Mouse (Mus musculus) frontal cortex, adult (tissue): ENCODE data around the gene Cbl.
"Not testable (repeated sequence)": the region's sequence is repeated elsewhere in the genome, so short reads cannot be mapped to it uniquely, and the experiment has no call there.

ENCODE experiments used
- ATAC-seq: cut with Nextera tagmentation; 2 replicates; pipeline ENCODE4 v1.9.2; 2017; ENCODE audit warnings: mild to moderate bottlenecking, moderate library complexity, mixed read lengths; ENCODE audit not compliant: low TSS enrichment

Cbl gene

DNA sequence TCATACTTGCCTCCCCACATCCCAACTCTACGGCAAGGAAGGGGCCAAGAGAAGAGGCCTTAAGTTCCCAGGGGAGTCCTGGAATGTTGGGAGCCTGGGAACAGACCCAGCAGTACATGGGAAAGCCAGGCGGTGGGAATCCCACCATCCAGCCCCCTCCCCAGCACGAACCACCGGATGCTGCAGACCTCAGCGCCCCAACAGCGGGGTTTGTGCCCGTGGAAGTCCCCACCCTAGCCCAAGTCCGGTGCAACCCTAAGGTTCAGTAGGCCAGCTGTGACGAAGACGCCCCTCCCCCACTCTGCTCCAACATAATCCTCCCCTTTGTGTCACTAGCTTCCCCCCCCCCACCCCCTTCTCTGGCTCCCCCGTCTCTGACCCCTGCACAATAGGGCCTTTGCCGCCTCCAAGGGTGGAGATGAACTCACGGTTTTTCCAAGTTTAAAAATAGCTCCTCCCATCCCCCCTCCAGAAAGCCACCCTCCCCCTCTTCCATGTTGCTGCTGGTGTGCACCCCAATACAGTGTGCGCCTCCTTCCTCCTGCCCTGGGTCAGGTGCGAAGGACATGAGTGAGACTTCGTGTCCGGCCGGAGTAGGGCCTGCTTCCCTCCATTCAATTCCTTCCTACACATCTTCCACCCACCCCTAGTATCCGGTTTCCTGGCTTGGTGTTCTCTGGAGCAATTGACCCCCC is 103.1 kb downstream of the Cbl start:
- no peak for ATAC-seq

DNA sequence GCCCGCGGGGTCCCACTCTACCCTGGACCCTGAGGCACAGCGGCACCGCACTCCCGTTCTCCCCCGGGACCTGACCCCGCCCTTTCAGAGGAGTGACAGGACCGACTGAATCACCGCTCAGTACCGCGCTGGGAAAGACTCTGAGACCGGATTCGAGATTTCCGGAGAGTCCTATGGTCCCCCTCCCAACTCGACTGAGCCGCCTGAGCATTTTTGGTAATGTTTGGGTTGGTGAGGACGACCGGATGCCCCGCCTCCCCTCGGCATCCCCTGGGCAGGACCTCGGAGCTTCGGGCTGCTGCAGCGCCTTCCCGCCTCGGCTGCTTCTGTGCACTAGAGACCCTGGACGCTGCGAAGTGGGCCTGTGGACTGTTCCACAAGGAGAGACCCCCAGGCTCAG is 103.8 kb downstream of the Cbl start:
- ATAC-seq, result 0 out of 2 replicates have a peak, but pooled peaks have one; percentile 8

DNA sequence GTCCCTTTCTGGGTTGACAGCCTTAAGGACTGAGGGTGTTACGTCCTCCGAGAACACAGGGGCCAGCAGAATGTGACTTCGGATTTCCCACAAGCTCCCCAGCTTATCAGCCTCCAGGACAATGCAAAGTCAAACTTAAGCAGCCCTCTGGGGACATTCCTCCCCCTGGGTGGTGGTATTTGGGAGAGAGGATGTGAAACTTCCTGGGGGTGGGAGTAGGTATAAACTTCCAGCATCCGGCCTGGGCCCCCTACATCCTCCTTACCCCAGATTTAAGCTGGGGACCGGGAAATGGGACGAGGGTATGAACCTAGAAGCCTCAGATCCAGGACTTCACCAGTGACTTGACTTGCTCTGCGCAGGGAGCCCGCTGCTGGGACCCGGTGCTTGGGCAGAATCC is 104.2 kb downstream of the Cbl start:
- ATAC-seq, result no peak

DNA sequence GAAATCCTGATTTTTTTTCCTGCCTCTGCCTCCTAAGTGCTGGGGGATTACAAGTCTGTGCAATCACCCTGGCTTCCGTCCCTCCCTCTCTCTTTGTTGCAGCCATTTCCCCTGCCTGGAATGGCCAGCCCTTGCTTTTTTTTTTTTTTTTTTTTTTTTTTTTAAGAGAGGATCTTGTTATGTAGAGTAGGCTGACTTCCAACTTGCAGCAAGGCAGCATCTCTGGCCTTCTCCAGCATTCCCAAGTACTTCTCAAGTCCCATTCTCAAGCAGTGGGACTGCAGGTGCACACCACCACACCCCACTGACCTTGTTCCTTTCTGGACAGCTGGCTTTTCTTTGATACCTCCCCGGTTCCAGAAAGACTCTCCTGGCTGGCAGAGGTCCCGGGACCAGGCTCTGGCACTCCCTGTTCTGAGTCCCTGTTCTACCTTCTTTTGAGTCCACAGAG is 106.5 kb downstream of the Cbl start:
- ATAC-seq, result no peak

DNA sequence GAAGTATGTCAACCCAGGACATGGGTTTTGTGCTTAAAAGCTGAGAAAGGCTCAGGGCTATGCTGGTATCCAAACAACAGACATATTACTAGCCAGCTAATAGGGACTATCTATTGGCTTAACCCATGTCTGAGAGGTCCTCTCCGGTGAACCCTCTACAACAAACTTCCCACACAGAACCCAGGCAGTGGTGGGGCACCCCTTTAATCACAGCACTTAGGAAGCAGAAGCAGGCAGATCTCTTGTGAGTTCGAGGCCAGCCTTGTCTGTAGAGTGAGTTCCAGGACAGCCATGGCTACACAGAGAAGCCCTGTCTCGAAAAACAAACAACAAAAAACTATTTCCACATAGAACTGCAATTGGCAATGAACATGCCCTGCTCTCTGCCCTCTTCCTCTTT is 107.1 kb downstream of the Cbl start:
- no peak for ATAC-seq

DNA sequence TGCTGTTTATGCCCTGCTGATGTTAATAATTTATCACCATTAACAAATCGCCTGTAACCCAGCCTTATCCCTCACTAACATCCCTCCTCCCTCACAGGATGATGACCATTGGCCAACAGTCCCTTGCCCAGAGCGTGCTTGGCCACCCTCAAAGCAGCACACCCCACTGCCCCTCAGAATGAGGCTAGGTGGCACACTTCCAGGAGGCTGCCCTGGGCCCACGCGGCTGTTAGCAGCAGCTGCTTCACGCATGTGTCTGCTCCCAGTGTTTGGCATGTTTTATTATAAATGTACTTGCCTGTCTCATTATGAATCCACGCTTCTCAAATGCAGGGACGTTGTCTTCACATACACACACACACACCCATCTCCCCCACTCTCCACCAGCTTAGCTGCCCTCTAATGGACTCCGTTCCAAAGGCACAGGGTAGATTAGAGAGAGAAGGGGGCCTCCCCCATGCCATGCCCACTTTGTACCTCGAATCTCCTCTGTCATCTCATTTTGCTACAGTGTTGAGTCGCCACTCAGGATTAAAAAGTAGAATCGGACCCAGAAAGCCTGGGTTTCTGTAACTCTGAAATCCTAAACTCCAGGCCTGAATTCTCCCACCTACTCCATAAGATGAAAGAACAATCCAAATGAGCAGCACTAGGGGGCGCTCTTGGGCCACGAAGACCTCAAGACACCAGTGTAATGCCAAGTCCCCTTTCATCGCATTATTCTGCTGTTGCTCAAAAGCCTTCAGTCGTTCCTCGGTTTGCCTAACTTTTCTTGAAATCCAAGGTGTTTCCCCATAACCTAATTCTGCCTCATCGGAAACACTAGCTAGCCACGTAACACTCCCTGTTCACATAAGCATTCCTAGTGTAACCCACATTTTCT is 108.1 kb downstream of the Cbl start:
- ATAC-seq, result peak; percentile 80; the same call in 1 of the 2 replicates

DNA sequence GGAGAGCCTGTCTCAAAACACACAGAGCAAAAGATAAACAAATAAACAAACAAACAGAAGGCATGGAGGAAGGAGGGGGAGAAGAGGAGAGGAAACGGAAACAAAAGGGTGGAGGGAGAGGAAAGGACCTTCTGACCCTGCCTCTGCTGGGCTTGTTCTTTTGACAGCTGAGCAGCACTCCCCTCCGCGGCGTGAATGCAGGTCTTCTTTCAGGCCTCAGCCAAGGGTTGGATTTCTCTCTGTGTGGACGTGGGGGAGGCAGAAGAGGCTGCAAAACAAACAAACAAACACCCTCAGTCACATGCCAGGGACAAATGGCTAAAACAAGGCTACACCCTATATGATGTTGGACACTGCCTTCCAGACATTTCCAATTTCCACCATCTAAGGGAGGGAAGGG is 108.8 kb downstream of the Cbl start:
- ATAC-seq, result no peak

DNA sequence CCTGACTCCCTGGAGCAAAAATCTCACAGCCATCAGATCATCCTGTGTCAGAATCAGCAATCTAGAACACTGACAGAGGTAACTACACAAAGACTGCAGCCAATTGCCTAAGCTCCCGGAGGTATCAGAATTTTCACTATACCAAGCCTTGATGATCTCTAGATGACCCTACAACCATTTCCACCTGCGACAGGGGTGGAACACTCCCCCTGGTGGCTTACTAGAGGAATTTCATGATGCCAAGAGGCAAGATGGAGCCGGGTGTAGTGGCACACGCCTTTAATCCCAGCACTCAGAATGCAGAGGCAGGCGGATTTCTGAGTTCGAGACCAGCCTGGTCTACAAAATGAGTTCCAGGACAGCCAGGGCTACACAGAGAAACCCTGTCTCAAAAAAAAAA is 109.5 kb downstream of the Cbl start:
- no peak for ATAC-seq

DNA sequence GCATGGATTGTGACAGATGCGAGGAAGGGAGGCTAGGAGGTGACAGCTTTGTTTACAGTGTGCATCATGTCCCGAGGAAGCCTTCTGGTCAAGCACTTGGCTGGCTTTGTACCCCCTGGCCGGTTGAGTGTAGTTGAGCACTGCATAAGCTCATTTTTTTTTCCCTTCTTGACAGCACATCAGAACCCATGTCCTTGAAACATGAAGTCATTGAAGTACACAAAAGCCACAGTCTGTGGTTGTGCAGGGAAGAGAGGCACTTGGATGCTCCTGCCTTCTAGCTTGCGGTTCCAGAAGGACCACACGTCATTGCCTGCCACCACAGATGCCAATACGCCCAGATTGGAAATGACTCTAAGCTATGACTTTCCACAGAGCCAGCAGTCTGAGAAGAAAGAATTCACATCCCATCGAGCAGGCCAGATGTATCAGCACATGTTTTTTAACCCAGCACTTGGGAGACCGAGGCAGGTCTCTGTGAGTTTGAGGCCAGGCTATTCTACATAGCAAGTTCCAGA is 113.8 kb downstream of the Cbl start:
- ATAC-seq, result peak; percentile 55; the same call in 1 of the 2 replicates

DNA sequence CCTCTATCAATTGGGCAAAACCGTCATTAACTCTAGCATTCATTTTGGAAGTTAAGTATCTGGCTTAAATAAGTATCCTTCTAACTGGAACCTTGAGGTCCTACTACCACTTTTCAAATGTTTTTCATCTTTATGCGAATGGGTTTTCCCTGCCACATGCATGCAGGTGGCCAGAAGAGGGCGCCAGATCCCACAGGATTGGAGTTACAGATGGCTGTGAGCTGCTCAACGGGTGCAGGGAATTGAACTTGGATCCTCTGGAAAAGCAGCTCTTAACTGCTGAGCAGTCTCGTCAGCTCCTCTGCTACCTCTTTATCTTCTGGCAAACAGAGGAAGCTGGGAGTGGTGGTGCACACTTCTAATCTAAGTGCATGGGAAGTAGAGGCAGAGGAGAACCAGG is 114.8 kb downstream of the Cbl start:
- ATAC-seq, result no peak

DNA sequence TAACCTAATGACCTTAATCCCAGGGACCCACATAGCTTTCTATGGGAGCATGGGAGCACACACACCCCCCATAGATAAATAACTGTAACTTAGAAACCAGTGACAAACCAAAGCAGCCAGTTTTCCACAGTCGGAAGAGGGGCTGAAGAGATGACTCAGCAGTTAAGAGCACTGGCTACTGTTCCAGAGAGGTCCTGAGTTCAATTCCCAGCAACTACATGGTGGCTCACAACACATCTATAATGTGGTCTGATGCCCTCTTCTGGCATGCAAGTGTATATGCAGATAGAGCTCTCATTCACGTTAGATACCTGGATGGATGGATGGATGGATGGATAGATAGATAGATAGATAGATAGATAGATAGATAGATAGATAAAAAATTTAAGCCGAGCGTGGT is 117.7 kb downstream of the Cbl start:
- ATAC-seq, result no peak

DNA sequence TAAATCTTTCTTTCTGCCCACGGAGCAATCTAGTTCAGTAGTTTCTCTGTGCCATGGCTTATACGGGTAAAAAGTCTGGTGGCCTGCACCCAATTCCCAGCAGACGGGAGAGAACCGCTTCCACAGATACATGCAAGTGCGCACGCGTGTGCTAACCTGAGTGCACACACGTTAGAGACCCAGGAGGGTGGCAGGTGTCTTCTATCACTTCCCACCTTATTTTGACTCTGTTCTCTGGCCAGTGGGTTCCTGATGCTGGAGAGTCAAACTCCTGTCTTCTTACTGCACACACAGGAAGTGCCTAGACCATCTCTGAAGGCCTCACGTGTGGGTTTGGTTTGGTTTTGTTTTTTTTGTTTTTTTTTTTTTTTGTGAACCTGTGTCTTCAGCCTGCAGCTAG is 118.2 kb downstream of the Cbl start:
- no peak for ATAC-seq

DNA sequence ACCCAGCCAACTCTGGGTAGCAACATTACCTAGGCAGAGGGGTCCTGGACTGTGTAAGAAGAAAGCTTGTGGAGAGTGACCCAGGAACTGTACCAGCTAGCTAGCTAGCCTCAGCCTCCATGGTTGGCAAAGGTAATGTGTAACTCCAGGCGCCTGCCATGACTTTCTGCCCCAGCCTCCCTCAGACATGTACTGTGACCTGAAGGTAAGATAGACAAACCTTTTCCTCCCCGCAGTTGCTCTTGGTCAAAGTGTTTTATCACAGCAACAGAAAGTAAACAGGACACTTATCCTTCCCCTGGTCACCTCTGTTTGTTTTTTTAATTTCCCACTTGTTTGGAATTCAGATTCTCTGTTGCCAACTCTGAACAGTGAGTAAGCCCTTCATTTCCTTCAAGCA is 119.4 kb downstream of the Cbl start:
- ATAC-seq, result no peak

DNA sequence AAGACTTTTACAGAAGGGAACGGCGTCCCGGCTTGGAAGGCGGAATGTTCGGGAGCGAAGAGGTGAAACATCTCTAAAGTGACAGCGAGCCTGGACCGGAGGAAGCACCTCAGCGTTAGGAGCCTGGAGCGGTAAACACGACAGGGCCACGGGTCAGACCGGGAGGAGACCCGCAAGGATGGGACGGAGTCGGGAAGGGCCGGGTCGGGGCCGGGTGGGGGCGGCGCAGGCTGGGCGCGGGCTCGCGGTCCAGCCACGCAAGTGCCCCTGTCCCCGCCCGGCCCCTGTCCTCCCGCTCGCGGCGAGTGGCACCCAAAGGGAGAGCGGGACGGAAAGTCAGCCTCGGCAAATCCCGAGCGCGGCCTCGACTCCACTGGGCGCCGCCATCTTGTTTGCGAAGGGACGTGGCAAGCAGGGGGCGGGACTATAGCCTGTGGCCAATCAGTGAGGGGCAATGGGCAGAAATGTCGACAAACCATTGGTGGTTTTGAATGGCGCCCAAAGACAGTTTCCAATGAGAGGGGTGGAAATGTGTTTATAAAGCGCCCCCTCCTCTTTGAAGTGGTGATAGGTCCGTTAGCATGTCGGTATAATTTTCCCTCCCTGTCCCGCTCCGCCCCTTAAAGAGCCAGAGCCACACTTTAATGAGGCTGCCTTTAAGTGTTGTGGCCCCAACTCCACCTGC is 120.6 kb downstream of the Cbl start, which contains the start of the genes Gm49380 and Rnf26:
TSS of gene Gm49380 (minus strand) at position 396 of the 685 bp plus-strand sequence.
TSS of gene Rnf26 (minus strand) at position 413 of the 685 bp plus-strand sequence.
- ATAC-seq, result peak; percentile 97

DNA sequence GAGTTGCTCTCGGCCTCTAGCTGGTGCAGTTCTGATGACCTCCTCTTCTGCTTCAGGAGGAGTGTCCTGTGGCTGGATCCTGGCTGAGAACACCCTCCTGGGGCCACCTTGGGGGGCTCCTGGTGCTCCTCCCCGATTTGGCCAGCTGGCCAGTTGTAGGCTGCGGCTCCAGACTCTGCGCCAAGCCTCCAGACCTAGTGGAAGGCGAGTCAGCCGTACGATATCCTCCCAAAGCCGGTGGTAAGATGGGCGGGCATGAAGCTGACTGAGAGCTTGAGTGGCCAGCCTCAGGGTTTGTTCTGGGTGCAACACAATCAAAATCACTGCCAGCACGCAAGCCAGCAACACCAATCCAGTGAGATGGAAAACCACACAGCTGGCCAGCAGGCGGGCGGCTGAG is 121.9 kb downstream of the Cbl start:
- ATAC-seq, result not testable (repeated sequence)

DNA sequence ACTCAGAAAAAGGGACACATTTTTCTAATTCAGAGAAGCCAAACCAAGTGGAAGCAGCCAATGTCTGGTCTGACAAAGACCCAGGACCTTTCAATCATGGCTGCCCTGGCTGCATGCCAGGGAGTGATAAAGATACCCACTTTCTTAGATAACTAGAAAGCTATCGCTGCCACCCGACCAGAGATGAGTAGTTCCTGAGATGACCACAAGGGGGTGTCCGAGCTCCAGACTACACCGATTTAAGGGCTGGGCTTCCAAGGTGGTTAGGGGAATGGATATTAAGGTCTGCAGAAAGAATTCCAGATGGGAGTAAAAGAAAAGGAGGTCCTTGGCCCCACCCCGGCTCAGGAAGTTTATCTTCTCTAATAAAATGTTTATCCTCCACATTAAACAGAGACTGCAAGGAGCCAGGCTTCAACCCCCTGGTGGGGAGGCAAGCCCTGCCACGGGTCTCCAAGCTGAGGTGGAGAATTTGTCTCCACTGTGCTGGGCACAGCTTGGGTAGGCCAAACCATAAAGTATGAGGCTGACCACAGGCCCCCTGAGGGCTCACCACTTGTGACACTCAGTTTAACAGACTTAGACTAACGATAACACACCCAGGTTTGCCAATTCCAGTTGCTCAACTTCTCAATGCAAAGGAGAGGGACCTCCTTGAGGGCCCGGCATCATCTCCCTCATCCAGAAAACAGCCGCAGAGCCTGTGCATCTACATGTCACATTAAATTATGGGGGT is 124.3 kb downstream of the Cbl start:
- no peak for ATAC-seq

DNA sequence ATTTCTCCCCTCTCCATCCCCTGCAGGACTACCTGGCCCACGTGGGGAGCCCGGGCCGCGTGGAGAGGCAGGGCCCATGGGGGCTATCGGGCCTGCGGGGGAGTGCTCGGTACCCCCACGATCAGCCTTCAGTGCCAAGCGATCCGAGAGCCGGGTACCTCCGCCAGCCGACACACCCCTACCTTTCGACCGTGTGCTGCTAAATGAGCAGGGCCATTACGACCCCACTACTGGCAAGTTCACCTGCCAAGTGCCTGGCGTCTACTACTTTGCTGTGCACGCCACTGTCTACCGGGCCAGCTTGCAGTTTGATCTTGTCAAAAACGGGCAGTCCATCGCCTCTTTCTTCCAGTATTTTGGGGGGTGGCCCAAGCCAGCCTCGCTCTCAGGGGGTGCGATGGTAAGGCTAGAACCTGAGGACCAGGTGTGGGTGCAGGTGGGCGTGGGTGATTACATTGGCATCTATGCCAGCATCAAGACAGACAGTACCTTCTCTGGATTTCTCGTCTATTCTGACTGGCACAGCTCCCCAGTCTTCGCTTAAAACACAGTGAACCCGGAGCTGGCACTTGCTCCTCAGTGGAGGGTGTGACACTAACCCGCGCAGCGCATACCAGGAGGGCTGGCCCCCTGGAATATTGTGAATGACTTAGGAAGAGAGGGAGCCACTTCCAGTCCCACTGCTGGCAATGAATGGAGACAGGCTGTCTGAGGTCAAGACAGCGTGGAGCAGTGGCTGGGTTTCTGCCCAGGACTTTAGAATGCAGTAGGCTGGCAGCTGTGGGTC is 125.4 kb downstream of the Cbl start:
- no peak for ATAC-seq

DNA sequence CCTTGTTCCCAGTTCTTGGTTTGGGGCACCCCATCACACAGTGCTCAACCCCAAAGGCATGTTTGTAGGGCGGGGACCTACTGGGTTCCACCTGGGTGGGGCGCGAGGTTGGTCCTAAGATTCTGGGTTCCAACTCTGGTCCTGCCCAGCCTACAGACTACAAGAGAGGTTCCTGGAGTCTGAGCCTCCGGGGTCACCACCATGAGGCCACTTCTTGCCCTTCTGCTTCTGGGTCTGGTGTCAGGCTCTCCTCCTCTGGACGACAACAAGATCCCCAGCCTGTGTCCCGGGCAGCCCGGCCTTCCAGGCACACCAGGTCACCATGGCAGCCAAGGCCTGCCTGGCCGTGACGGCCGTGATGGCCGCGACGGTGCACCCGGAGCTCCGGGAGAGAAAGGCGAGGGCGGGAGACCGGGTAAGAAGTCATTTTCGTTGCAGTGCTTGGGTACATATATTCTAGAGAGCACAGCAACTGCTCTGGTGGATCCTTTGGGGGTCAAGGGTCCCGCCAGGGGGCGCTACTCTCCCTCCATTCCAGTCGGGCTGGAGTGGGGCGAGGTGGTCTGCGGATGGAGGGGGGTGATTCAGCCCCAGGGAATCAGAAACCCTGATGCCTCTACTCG is 126.2 kb downstream of the Cbl start:
- no peak for ATAC-seq

DNA sequence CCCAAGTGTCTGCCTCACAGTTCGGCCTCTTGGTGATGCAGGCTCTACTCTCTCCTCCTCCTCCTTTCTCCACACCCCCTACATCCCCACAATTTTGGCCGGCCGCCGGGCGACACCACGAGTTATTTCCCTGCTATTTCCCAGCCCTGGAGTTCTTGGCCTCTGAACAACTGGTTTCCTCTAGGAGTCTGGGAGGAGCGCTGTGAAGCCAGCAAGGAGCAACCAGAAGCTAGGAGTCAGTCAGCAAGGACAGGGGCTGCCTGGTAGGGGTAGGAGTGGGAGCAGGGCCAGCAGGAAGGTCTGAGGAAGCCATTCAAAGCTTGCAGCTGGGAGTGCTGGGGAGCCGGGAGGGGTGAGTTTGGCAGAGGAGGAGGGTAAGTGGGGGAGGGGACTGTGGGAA is 126.7 kb downstream of the Cbl start, which contains the start of gene C1qtnf5:
TSS of gene C1qtnf5 (plus strand) at position 136 of the 400 bp plus-strand sequence.
- ATAC-seq, result peak; percentile 44

DNA sequence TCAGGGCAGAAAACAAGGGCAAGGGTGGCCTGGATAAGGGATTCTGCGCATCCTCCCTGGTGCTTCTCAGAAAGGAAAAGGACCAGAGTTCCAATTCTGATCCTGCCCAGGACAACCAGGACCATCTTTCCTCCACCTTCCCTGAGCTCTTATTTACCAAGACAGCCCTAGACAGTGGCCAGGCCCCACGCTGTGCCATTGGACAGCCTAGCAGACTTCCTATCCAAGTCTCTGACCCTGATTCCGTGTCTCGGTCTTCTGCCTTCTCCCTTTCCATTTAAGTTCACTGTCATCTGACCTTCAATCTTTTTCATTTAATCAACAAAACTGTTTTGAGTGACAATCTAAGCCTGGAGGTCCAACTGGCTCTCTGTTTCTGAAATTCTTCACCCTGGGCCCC is 127.3 kb downstream of the Cbl start:
- no peak for ATAC-seq
